Mouse (Mus musculus): ENCODE measurements around the gene Trio. TPM values are rescaled to one million over a fixed set of nuclear protein-coding genes. Genes with fewer than 3 reads are reported as not detected.
"Not testable (repeated sequence)": the region's sequence is repeated elsewhere in the genome, so short reads cannot be mapped to it uniquely, and the experiment has no call there.

Gene Trio
- total and polyA plus RNA-seq, 2 experiments from 2014 or later, result 19.9 to 197 TPM

DNA sequence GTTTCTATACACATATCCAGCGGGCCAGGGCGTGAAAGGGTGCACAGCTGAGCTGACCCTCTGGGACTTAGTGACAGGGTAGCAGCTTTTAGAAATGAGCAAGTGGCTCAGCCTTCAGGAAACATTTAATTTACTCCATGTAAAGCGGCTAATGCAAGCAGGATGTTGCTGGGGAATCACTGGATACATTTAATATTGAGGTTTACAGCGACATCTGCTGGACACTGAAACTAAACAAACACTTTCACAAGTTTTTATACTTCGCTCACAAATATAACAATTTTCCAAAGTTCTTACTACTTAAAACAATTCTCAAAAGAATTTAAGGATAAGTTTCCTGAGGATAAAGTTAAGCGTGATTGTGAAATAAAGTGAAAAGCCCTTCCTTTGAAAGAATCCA, 174.3 kb downstream of the Trio start:
- no peak for ATAC-seq
- Histone ChIP-seq H3K9me3 (ENCODE audit: low read length) (no peaks in the 10 kb centered on the region), H3K4me3 (ENCODE audit: low read length) (no peak overlapping the region), H3K27me3 (ENCODE audit: insufficient read depth, low read length) (no peaks in the 10 kb centered on the region), H3K27ac (0 out of 2 replicates have a peak overlapping the region, but pooled peaks have one; percentile 15), H3K4me1 (ENCODE audit: insufficient read depth, low read length) (no peaks in the 10 kb centered on the region), H3K9ac (replicated peaks; ENCODE audit: low read length) (no peak overlapping the region), H3K36me3 (ENCODE audit: insufficient read depth, low read length) (peaks cover 59% of the 10 kb centered on the region), H3K4me2 (ENCODE audit: low read depth, low read length) (no peak overlapping the region)
- 74% methylated on average over 6 of the region's 6 CpGs for WGBS
- peak; percentile 37; the same call in 1 of the 2 replicates for TF ChIP-seq CTCF (IDR thresholded peaks at IDR 0.05; ENCODE audit: low read depth)
- DNase-seq (ENCODE audit: low spot score), result peak; percentile 67

DNA sequence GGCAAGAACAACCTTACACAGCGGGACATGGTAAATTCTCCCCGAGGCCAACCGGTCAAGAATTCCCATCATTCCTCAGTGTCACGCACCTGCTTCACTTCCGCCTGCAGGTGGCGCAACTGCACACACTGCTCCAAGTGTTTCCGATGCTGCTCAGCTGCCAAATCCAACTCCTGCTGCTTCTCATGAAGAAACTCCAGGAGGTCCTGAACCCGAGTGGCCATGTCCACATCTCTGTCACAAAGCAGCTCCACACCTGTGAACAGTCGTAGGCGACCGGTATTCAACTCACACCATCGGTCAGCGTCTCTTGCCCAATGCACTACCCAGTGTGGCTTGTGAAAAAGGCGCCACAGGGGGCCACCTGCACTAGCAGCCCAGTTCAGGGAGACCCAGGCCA, 174.7 kb downstream of the Trio start:
- TF ChIP-seq CTCF (IDR thresholded peaks at IDR 0.05; ENCODE audit: low read depth), result peak; percentile 76
- Histone ChIP-seq H3K9me3 (ENCODE audit: low read length) (no peaks in the 10 kb centered on the region), H3K9ac (replicated peaks; ENCODE audit: low read length) (no peak overlapping the region), H3K4me1 (ENCODE audit: insufficient read depth, low read length) (no peaks in the 10 kb centered on the region), H3K4me2 (ENCODE audit: low read depth, low read length) (no peak overlapping the region), H3K27ac (peak overlapping the region; percentile 15; the same call in 1 of the 2 replicates), H3K36me3 (ENCODE audit: insufficient read depth, low read length) (peaks cover 64% of the 10 kb centered on the region), H3K27me3 (ENCODE audit: insufficient read depth, low read length) (no peaks in the 10 kb centered on the region), H3K4me3 (ENCODE audit: low read length) (no peak overlapping the region)
- DNase-seq (ENCODE audit: low spot score) (peak; percentile 72), ATAC-seq (peak; percentile 46; the same call in 1 of the 2 replicates)
- 83% methylated on average over 14 of the region's 14 CpGs for WGBS

DNA sequence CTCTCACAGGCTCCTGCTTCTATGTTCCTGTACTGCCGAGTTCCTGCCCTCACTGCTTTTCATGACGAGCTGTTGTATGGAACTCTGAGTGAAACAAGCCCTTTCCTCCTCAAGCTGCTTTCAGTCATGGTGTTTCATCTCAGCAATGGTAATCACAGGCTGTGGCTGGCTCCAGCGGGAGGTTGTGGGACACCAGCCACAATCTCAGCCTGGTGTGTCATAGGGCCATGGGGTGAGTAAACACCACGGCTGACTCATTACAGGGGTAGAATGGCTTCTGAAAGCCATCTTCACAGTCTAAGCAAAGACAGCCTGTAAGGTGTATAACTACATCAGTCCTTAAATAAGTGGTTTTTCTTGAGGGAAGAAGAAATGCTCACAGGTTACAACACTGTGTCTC, 175.7 kb downstream of the Trio start:
- no peak for TF ChIP-seq CTCF (IDR thresholded peaks at IDR 0.05; ENCODE audit: low read depth)
- Histone ChIP-seq H3K9ac (replicated peaks; ENCODE audit: low read length) (no peak overlapping the region), H3K4me2 (ENCODE audit: low read depth, low read length) (no peak overlapping the region), H3K4me3 (ENCODE audit: low read length) (no peak overlapping the region), H3K4me1 (ENCODE audit: insufficient read depth, low read length) (no peaks in the 10 kb centered on the region), H3K27me3 (ENCODE audit: insufficient read depth, low read length) (no peaks in the 10 kb centered on the region), H3K9me3 (ENCODE audit: low read length) (no peaks in the 10 kb centered on the region), H3K27ac (no peak overlapping the region), H3K36me3 (ENCODE audit: insufficient read depth, low read length) (peaks cover 73% of the 10 kb centered on the region)
- 95% methylated on average over 4 of the region's 4 CpGs for WGBS
- ATAC-seq, result no peak
- no peak for DNase-seq (ENCODE audit: low spot score)

DNA sequence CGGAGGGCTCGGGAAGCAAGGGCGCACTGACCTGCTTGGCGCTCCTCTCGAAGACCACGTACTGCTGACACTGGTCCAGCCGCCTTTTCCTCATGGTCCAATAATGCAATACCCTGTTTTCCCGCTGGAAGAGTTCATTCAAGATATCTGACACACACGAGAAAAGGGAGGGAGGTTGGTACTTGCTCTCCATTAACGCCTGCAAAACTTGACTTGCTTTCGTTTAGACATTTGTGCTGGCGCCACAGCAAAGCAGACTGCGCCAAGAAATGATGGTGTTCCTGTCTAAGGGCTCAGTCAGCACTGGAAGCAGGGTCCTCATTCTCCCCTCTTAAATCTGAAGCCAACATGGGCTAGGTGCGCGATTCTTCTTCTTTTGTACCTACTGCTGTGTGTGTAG, 184.0 kb downstream of the Trio start:
- no peak for TF ChIP-seq CTCF (IDR thresholded peaks at IDR 0.05; ENCODE audit: low read depth)
- Histone ChIP-seq H3K27me3 (ENCODE audit: insufficient read depth, low read length) (no peaks in the 10 kb centered on the region), H3K4me2 (ENCODE audit: low read depth, low read length) (no peak overlapping the region), H3K9ac (replicated peaks; ENCODE audit: low read length) (no peak overlapping the region), H3K4me1 (ENCODE audit: insufficient read depth, low read length) (no peaks in the 10 kb centered on the region), H3K9me3 (ENCODE audit: low read length) (no peaks in the 10 kb centered on the region), H3K36me3 (ENCODE audit: insufficient read depth, low read length) (peaks cover 62% of the 10 kb centered on the region), H3K27ac (no peak overlapping the region), H3K4me3 (ENCODE audit: low read length) (no peak overlapping the region)
- ATAC-seq (no peak), DNase-seq (ENCODE audit: low spot score) (no peak)
- 86% methylated on average over 15 of the region's 15 CpGs for WGBS

DNA sequence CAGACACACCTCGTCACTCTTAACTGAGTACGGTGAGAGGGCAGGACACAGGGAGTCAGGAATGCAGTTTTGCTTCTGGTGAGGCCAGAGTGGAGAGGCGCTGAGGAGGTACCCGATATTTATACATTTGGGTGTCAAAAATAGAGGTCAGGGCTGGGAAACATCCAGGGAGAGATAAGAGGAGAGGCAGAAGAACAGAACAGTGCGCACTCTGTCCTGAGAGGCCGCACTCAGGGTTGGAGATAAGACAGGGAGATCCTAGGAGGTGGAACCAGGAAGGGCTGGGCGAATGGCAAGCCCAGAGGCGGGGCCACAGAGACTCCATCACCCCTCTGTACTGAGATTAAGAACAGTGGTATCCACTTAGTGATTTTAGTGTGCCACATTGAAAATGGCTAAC, 185.1 kb downstream of the Trio start:
- H3K4me2 ChIP-seq (ENCODE audit: low read depth, low read length), result no peak overlapping the region
- H3K9ac ChIP-seq (replicated peaks; ENCODE audit: low read length), result no peak overlapping the region
- H3K9me3 ChIP-seq (ENCODE audit: low read length), result no peaks in the 10 kb centered on the region
- no peak overlapping the region for H3K27ac ChIP-seq
- WGBS, result 88% methylated on average over 8 of the region's 8 CpGs
- no peak for ATAC-seq
- H3K27me3 ChIP-seq (ENCODE audit: insufficient read depth, low read length), result no peaks in the 10 kb centered on the region
- no peak for DNase-seq (ENCODE audit: low spot score)
- TF ChIP-seq CTCF (IDR thresholded peaks at IDR 0.05; ENCODE audit: low read depth), result no peak
- H3K36me3 ChIP-seq (ENCODE audit: insufficient read depth, low read length), result peaks cover 53% of the 10 kb centered on the region
- no peaks in the 10 kb centered on the region for H3K4me1 ChIP-seq (ENCODE audit: insufficient read depth, low read length)
- no peak overlapping the region for H3K4me3 ChIP-seq (ENCODE audit: low read length)

GRCm38 (mm10) chr15:27840125-27840524, 185.5 kb downstream of the Trio start:
- H3K4me2 ChIP-seq (ENCODE audit: low read depth, low read length), result no peak overlapping the region
- WGBS, result 74% methylated on average over 6 of the region's 6 CpGs
- ATAC-seq (no peak), DNase-seq (ENCODE audit: low spot score) (no peak)
- H3K27me3 ChIP-seq (ENCODE audit: insufficient read depth, low read length), result no peaks in the 10 kb centered on the region
- H3K9me3 ChIP-seq (ENCODE audit: low read length), result no peaks in the 10 kb centered on the region
- TF ChIP-seq CTCF (IDR thresholded peaks at IDR 0.05; ENCODE audit: low read depth), result no peak
- no peak overlapping the region for H3K4me3 ChIP-seq (ENCODE audit: low read length)
- H3K9ac ChIP-seq (replicated peaks; ENCODE audit: low read length), result no peak overlapping the region
- H3K36me3 ChIP-seq (ENCODE audit: insufficient read depth, low read length), result peaks cover 51% of the 10 kb centered on the region
- no peaks in the 10 kb centered on the region for H3K4me1 ChIP-seq (ENCODE audit: insufficient read depth, low read length)
- no peak overlapping the region for H3K27ac ChIP-seq

DNA sequence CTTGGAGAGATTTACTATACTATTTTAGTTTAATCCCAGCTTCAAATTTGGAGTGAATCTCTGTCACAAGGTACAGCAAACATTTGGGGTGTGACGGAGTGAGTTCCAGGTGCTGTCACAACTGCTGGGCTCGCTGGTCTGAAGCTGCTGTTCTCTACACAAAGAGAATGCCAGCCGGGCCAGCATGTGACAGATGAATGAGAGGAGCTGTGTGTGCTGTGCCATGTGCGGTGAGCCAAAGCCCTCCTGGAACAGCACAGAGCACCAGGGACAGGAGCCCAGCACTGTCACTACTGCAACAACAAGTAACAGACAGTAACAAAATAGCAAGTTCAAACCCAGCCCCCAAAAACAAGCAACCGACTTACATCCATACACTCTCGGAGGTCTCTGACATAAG, 194.0 kb downstream of the Trio start:
- H3K27me3 ChIP-seq (ENCODE audit: insufficient read depth, low read length), result no peaks in the 10 kb centered on the region
- H3K27ac ChIP-seq, result 0 out of 2 replicates have a peak overlapping the region, but pooled peaks have one; percentile 15
- no peak for ATAC-seq
- no peaks in the 10 kb centered on the region for H3K4me1 ChIP-seq (ENCODE audit: insufficient read depth, low read length)
- no peaks in the 10 kb centered on the region for H3K9me3 ChIP-seq (ENCODE audit: low read length)
- no peak for DNase-seq (ENCODE audit: low spot score)
- H3K4me2 ChIP-seq (ENCODE audit: low read depth, low read length), result no peak overlapping the region
- 65% methylated on average over 6 of the region's 6 CpGs for WGBS
- H3K4me3 ChIP-seq (ENCODE audit: low read length), result no peak overlapping the region
- no peak for TF ChIP-seq CTCF (IDR thresholded peaks at IDR 0.05; ENCODE audit: low read depth)
- H3K9ac ChIP-seq (replicated peaks; ENCODE audit: low read length), result no peak overlapping the region
- peaks cover 49% of the 10 kb centered on the region for H3K36me3 ChIP-seq (ENCODE audit: insufficient read depth, low read length)

DNA sequence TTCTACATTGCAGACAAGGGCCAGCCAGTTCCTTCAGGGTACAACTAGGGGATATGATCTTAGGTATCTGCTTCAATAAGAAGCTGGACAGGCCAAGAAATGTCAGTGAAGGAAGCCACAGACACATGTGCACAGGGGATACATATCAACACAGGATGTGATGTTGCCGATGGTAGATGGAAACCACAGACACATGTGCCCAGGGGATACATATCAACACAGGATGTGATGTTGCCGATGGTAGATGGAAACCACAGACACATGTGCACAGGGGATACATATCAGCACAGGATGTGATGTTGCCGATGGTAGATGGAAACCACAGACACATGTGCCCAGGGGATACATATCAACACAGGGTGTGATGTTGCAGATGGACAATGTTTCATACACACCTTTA, 197.8 kb downstream of the Trio start:
- not testable (repeated sequence) for ATAC-seq; H3K4me2 ChIP-seq (ENCODE audit: low read depth, low read length); H3K4me3 ChIP-seq (ENCODE audit: low read length); H3K27me3 ChIP-seq (ENCODE audit: insufficient read depth, low read length); H3K4me1 ChIP-seq (ENCODE audit: insufficient read depth, low read length); DNase-seq (ENCODE audit: low spot score); H3K27ac ChIP-seq; H3K9me3 ChIP-seq (ENCODE audit: low read length); H3K9ac ChIP-seq (replicated peaks; ENCODE audit: low read length)
- 83% methylated on average over 3 of the region's 3 CpGs for WGBS
- peaks cover 64% of the 10 kb centered on the region for H3K36me3 ChIP-seq (ENCODE audit: insufficient read depth, low read length)

Measured in hindbrain, postnatal 0 days (tissue).